Mouse (Mus musculus) forebrain, embryonic 12.5 days (tissue): ENCODE results near the gene Pde4d. TPM values are rescaled to one million over a fixed set of nuclear protein-coding genes. Genes with fewer than 3 reads are reported as not detected.
"Not testable (repeated sequence)": the region's sequence is repeated elsewhere in the genome, so short reads cannot be mapped to it uniquely, and the experiment has no call there.

Experiments
- ATAC-seq: fragments of 200-750 bp; cut with Nextera tagmentation; 2 replicates; pipeline ENCODE4 v1.8.0; 2017; ENCODE audit warnings: moderate TSS enrichment; ENCODE audit not compliant: low FRiP score
- H3K27ac ChIP-seq: fragments of 300-500 bp; sonication (generic); 2 replicates; pipeline ENCODE4 v1.5.1; 2016; ENCODE audit warnings: mild to moderate bottlenecking
- H3K27me3 ChIP-seq: fragments of 300-500 bp; sonication (generic); 2 replicates; pipeline ENCODE4 v1.6.1; 2016; ENCODE audit warnings: mild to moderate bottlenecking
- H3K36me3 ChIP-seq: fragments of 300-500 bp; sonication (generic); replicated peaks from 2 replicates; pipeline ENCODE4 v1.6.1; 2016; ENCODE audit warnings: mild to moderate bottlenecking
- H3K4me1 ChIP-seq: fragments of 300-500 bp; sonication (generic); 2 replicates; pipeline ENCODE4 v1.6.1; 2016
- H3K4me2 ChIP-seq: fragments of 300-500 bp; sonication (generic); 2 replicates; pipeline ENCODE4 v1.6.1; 2016; ENCODE audit warnings: mild to moderate bottlenecking, moderate library complexity
- H3K4me3 ChIP-seq: fragments of 300-500 bp; sonication (generic); replicated peaks from 2 replicates; pipeline ENCODE4 v1.5.1; 2016; ENCODE audit warnings: mild to moderate bottlenecking
- H3K9ac ChIP-seq: fragments of 300-500 bp; sonication (generic); 2 replicates; pipeline ENCODE4 v1.6.1; 2016; ENCODE audit warnings: mild to moderate bottlenecking
- H3K9me3 ChIP-seq: fragments of 300-500 bp; sonication (generic); 2 replicates; pipeline ENCODE4 v1.6.1; 2016
- WGBS: fragments of 180-500 bp; shearing (Covaris S2); methylation state at CpG from one replicate; pipeline ENCODE4 v1.1.7; 2016; 5-methylcytosine and 5-hydroxymethylcytosine counted together
- polyA plus RNA-seq: library from polyadenylated mRNA; unstranded; fragments of >200 nt; fragmentation: Nextera tagmentation; extraction: Ambion mirVana; gene quantifications from 2 replicates; pipeline ENCODE4 v1.2.1, GENCODE M21; 2016

The Pde4d gene
- polyA plus RNA-seq, 1 experiment from 2014 or later = 15.0 TPM

DNA sequence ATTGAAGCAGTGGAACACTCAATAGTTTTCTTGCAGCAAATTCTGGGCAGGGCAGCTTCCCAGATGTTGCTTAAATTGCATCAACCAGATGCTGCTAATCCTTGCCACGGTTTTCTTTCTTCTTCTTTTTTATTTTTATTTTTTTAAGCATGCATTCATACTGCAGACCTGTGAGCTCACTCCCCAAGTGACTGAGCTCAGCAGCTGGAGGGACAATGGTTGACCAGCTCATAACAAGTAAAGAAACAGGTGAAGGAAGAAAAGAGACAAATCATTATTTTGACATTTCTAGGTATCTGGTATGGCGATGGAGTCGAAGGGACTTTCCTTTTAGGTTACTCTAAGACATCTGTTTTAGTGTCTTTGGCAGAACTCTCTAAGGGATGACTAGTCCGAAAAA lies 308.6 kb downstream of the Pde4d start:
- no peak overlapping the region for H3K27ac ChIP-seq
- H3K36me3 ChIP-seq = no peaks in the 10 kb centered on the region
- no peaks in the 10 kb centered on the region for H3K4me1 ChIP-seq
- H3K9ac ChIP-seq = no peak overlapping the region
- no peak overlapping the region for H3K4me2 ChIP-seq
- no peaks in the 10 kb centered on the region for H3K27me3 ChIP-seq
- H3K9me3 ChIP-seq = no peaks in the 10 kb centered on the region
- WGBS = 81% methylated on average over 4 of the region's 4 CpGs
- ATAC-seq = no peak
- no peak overlapping the region for H3K4me3 ChIP-seq

DNA sequence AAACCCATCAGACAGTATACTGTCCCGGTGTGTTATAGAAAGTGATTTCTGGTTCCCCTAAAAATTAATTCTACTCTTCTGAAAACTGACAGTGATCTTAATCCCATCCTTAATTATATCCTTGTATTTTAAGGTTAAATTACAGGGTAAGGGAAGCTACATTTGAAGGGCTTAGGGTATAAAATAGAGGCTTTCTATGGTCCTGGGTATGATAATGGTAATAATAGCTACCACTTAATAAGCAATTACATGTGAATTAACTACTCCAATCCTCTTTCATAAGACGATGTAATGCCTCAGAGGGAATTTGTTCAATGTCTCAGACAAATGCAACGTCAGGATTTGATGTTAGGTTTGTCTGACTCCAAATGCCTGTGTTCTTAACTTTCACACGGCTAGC lies 309.4 kb downstream of the Pde4d start:
- Histone ChIP-seq H3K27ac (no peak overlapping the region), H3K4me1 (no peaks in the 10 kb centered on the region), H3K9ac (no peak overlapping the region), H3K4me2 (no peak overlapping the region), H3K9me3 (no peaks in the 10 kb centered on the region), H3K4me3 (no peak overlapping the region), H3K36me3 (no peaks in the 10 kb centered on the region), H3K27me3 (no peaks in the 10 kb centered on the region)
- WGBS = 54% methylated on average over 4 of the region's 4 CpGs
- ATAC-seq = no peak

DNA sequence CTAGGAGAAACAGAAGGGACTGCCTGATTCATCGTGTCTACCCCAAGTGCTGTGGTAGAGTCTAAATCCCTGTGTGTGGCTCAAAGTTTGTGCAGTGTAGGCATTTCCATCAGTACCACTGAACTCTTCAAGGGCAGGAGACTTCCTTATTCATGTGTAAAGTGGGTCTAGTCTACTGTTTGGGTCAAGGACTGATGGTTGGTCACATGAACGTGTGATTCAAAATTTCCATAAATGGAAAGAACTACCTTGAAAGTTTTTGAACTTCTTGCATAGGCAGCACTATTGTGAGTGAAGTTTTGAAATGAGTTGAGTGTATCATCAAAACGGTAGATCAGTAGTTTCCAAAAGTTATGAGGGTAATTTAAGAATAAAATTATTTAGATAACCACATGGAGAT lies 313.5 kb downstream of the Pde4d start:
- no peak for ATAC-seq
- Histone ChIP-seq H3K36me3 (no peaks in the 10 kb centered on the region), H3K4me2 (no peak overlapping the region), H3K9me3 (no peaks in the 10 kb centered on the region), H3K4me3 (no peak overlapping the region), H3K27ac (no peak overlapping the region), H3K4me1 (no peaks in the 10 kb centered on the region), H3K9ac (no peak overlapping the region), H3K27me3 (no peaks in the 10 kb centered on the region)
- 85% methylated on average over 3 of the region's 3 CpGs for WGBS

DNA sequence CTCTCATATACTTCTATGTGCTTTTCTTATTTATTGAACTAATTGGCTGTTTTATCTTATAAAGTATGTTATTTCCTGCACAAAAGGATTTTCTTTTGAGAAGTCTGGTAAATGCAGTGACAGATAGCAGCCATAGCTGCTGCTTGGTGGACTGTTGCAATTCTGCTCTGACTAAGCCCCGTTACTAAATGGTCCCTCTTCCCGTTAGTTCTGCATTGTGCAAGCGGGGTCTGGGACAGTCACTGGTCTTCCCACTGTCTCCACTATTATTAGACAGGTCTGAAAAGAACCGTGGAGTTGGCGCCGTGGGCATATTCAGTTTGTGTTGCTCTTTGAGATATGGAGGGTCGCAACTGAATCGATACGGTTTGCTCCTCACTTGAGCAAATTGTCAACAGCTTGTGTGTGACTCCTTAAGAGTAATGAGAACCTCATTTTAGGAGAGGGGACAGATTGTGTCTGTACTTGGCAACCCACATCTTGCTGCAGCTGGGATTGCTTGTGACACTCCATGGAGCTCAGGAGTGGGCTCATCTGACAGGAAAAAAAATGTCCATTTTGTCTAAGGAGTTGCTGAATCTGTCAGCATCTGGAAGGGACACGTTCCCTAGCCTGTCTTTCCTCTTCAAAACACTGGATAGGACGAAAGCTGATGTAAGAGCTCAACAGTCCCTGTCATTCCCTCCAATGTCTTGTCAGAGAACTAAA lies 316.4 kb downstream of the Pde4d start:
- H3K4me1 ChIP-seq = no peaks in the 10 kb centered on the region
- H3K36me3 ChIP-seq = no peaks in the 10 kb centered on the region
- no peak for ATAC-seq
- no peak overlapping the region for H3K27ac ChIP-seq
- H3K4me3 ChIP-seq = no peak overlapping the region
- 71% methylated on average over 11 of the region's 11 CpGs for WGBS
- H3K4me2 ChIP-seq = no peak overlapping the region
- H3K9me3 ChIP-seq = no peaks in the 10 kb centered on the region
- H3K27me3 ChIP-seq = no peaks in the 10 kb centered on the region
- no peak overlapping the region for H3K9ac ChIP-seq

DNA sequence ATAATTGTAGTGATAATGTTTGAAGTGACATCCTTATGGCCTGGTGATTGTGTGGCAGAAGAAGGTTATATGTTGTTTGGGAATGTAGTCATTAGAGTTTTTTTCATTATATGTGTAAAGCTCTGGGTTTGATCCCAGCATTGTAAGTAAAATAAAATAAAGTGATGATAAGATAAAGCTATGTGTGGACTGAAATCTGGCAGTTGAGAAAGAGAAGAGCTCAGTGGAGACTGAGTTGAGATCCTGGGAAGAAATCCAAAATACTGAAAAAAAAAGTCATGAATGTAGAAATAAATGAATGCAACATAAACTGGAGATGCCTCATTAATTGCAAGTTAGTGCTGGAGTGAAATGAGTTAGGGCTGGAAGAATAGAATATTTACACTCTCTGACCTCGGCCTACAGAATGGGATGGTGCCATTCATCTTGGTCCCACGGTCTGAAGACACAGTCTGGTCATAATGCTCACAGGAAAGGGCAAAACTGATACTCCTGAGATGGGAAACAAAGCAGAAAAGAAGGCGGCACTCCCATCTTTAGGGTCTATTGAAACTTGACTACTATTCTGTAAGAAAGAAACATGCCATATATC lies 319.8 kb downstream of the Pde4d start:
- no peak for ATAC-seq
- no peaks in the 10 kb centered on the region for H3K9me3 ChIP-seq
- no peaks in the 10 kb centered on the region for H3K36me3 ChIP-seq
- no peaks in the 10 kb centered on the region for H3K4me1 ChIP-seq
- 63% methylated on average over 3 of the region's 3 CpGs for WGBS
- no peak overlapping the region for H3K4me2 ChIP-seq
- no peaks in the 10 kb centered on the region for H3K27me3 ChIP-seq
- H3K9ac ChIP-seq = no peak overlapping the region
- H3K27ac ChIP-seq = no peak overlapping the region
- no peak overlapping the region for H3K4me3 ChIP-seq

DNA sequence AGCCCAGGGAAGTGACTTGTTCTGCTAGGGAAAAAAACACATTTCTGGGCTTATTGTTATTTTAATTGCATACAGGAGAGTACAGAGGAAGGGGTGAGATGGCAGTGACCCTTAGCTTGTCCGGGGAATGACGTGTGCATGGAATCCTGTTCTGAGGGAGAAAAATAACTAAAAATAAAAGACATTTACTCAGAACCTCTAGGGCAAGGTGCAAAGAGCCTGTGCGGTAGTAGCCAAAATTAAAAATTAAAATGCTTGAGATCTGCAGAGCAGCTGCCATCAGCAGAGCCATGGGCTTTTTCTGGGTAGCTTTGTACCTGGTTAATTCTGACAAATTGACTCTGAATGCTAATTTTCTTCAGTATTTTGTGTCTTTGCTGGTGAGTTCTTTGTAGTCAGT lies 322.6 kb downstream of the Pde4d start:
- no peak overlapping the region for H3K27ac ChIP-seq
- H3K36me3 ChIP-seq = no peaks in the 10 kb centered on the region
- 69% methylated on average over 3 of the region's 3 CpGs for WGBS
- H3K27me3 ChIP-seq = no peaks in the 10 kb centered on the region
- no peak overlapping the region for H3K4me3 ChIP-seq
- no peak overlapping the region for H3K4me2 ChIP-seq
- no peaks in the 10 kb centered on the region for H3K4me1 ChIP-seq
- ATAC-seq = no peak
- no peak overlapping the region for H3K9ac ChIP-seq
- no peaks in the 10 kb centered on the region for H3K9me3 ChIP-seq

DNA sequence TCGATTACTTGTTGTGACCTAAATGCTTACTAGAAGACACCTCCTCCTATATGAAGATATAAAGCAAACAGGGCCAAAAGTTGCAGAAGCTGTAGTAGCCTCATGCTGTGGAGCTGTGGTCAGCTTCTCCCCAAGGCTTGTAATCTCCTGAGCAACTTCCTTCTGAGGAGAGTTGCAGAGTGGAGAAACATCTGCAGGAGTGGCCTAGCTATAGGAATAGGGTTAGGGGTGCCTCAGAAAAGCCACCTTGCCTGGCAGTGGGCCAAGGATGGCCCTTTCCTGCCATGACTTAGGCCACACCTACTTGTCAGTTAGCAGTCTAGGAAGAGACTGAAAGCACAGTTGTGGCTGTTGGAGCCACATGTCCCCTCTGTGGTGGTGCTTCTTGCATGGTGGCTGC lies 325.2 kb downstream of the Pde4d start:
- H3K9me3 ChIP-seq = no peaks in the 10 kb centered on the region
- H3K9ac ChIP-seq = no peak overlapping the region
- H3K4me3 ChIP-seq = no peak overlapping the region
- H3K27ac ChIP-seq = no peak overlapping the region
- H3K4me2 ChIP-seq = no peak overlapping the region
- H3K36me3 ChIP-seq = no peaks in the 10 kb centered on the region
- ATAC-seq = no peak
- WGBS = 94% methylated on average over 1 of the region's 1 CpGs
- no peaks in the 10 kb centered on the region for H3K27me3 ChIP-seq
- H3K4me1 ChIP-seq = no peaks in the 10 kb centered on the region

DNA sequence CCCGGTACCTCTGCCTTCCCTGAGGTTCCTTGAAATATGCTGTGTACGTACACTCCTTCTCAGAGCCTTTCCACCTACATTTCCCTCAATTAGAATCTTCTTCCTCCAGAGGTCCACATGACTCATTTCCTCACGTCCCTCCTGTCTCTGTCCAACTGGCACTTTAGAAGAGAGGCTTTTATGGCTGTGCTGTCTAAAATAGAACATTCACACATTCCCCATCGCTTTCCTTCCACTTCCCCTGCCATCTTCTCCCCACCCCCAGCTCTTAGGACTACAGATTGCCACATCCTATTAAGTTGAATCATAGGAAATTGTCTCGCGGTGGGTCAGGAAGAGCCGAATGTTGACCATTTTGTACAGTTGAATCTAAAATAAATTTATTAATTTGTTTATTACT lies 326.1 kb downstream of the Pde4d start:
- H3K4me3 ChIP-seq = no peak overlapping the region
- no peak overlapping the region for H3K27ac ChIP-seq
- ATAC-seq = no peak
- no peaks in the 10 kb centered on the region for H3K27me3 ChIP-seq
- WGBS = 84% methylated on average over 7 of the region's 7 CpGs
- H3K9ac ChIP-seq = no peak overlapping the region
- no peaks in the 10 kb centered on the region for H3K4me1 ChIP-seq
- H3K36me3 ChIP-seq = no peaks in the 10 kb centered on the region
- no peak overlapping the region for H3K4me2 ChIP-seq
- H3K9me3 ChIP-seq = no peaks in the 10 kb centered on the region

DNA sequence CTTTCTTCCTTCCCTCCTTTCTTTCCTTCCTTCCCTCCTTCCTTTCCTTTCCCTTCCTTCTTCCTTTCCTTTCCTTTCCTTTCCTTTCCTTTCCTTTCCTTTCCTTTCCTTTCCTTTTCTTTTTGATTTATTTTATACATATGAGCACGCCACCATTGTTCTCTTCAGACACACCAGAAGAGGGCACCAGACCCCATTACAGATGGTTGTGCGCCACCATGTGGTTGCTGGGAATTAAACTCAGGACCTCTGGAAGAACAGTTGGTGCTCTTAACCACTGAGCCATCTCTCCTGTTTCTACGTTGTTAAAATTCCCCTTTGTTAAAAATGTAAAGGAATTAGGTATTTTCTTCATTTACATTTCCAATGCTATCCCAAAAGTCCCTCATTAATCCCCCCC lies 347.9 kb downstream of the Pde4d start:
- not testable (repeated sequence) for H3K27ac ChIP-seq, H3K4me1 ChIP-seq, ATAC-seq, H3K9me3 ChIP-seq, H3K4me2 ChIP-seq, H3K4me3 ChIP-seq, H3K36me3 ChIP-seq, H3K27me3 ChIP-seq, H3K9ac ChIP-seq
- 82% methylated on average over 3 of the region's 3 CpGs for WGBS

DNA sequence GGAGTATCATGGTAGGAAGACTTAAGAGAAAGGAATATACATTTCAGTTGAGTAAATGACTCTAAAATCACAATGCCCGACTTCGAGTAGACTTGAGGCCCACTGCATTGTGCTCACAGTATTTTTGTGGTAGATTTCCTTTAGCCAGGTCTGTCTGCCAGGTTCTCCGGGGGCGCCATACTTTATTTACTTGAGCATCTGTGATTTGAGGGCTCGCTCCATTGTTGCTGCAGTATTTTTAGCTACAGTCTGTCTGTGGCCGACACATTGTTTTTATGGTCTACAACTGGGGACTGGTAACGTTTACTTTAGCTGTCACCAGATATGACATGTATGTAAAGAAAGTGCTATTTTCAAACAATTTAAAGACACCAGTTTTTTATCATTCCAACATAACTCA lies 359.4 kb downstream of the Pde4d start:
- Histone ChIP-seq H3K4me1 (no peaks in the 10 kb centered on the region), H3K9me3 (no peaks in the 10 kb centered on the region), H3K4me3 (no peak overlapping the region), H3K9ac (no peak overlapping the region), H3K27me3 (no peaks in the 10 kb centered on the region), H3K27ac (no peak overlapping the region), H3K4me2 (no peak overlapping the region), H3K36me3 (no peaks in the 10 kb centered on the region)
- WGBS = 93% methylated on average over 7 of the region's 7 CpGs
- ATAC-seq = no peak

DNA sequence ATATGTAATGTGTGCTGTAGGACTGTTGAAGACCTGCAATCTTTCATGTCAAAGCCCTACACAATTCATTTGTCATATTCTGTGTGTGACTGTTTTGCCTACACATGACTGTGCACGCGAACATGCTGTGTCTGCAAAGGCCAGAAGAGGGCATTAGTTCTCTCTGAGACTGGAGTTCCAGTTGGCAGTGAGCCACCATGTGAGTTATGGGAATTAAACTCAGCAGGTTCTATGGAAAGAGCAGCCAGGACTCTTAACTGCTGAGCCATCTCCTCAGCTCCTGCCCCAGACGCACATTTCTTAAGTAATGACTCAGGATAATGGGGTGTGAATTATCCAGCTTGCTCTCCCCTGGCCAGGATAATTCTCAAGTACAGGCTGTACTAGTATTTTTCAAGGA lies 363.2 kb downstream of the Pde4d start:
- Histone ChIP-seq H3K4me3 (no peak overlapping the region), H3K4me1 (no peaks in the 10 kb centered on the region), H3K27me3 (no peaks in the 10 kb centered on the region), H3K4me2 (no peak overlapping the region), H3K9ac (no peak overlapping the region), H3K36me3 (no peaks in the 10 kb centered on the region), H3K9me3 (no peaks in the 10 kb centered on the region), H3K27ac (no peak overlapping the region)
- ATAC-seq = no peak
- WGBS = 58% methylated on average over 3 of the region's 3 CpGs

DNA sequence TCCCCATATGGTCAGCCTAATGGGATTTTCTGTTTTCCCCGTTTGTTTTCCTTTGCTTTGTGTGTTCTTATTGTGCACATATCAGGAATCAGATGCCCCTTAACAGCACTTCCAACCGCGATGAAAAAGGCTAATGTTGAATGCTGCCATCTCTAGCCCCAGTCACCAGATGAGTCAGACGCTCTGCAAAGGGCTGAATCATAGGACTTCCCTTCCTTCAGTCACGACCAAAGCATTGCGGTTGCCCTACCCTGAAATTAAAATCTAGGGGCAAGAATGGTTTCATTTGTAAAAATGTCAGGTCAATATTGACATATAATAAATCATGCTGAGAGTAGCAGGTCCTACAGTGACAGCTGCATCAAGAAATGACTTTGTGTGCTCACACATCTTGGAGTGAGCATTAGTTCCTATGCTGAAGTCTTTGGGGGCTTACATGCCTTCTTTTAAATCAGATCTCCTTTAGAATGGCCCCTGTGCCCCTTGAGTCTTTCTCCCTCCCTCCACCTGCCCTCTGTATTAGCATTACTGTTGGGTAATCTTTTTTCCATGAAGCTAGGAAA lies 370.2 kb downstream of the Pde4d start:
- Histone ChIP-seq H3K9ac (no peak overlapping the region), H3K4me1 (no peaks in the 10 kb centered on the region), H3K4me2 (no peak overlapping the region), H3K27me3 (no peaks in the 10 kb centered on the region), H3K27ac (no peak overlapping the region), H3K9me3 (no peaks in the 10 kb centered on the region), H3K36me3 (no peaks in the 10 kb centered on the region), H3K4me3 (no peak overlapping the region)
- ATAC-seq = no peak
- WGBS = 75% methylated on average over 6 of the region's 6 CpGs

DNA sequence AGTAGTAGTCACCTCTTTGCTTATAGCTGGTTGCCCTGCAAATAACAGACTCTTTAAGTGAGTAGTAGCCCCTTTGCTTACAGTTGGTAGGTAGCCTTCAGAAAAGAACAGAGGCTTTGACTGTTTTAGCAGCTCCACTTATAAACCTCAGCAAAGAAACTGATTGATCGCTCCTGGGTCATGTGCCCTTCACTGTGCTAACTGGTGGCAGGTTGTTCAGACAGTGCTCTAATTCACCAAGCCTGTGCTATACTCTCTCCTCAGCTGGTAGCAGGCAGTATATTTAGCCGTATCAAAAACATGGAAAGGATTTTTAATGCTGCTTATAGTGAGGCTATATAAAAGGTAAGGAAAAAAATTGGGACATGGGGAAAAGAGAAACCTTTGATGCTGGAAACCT lies 370.7 kb downstream of the Pde4d start:
- H3K9me3 ChIP-seq = no peaks in the 10 kb centered on the region
- WGBS = 87% methylated on average over 2 of the region's 2 CpGs
- H3K27me3 ChIP-seq = no peaks in the 10 kb centered on the region
- H3K27ac ChIP-seq = no peak overlapping the region
- no peak overlapping the region for H3K4me2 ChIP-seq
- no peak for ATAC-seq
- no peak overlapping the region for H3K9ac ChIP-seq
- H3K36me3 ChIP-seq = no peaks in the 10 kb centered on the region
- no peak overlapping the region for H3K4me3 ChIP-seq
- no peaks in the 10 kb centered on the region for H3K4me1 ChIP-seq
